In the genomic region with DNA sequence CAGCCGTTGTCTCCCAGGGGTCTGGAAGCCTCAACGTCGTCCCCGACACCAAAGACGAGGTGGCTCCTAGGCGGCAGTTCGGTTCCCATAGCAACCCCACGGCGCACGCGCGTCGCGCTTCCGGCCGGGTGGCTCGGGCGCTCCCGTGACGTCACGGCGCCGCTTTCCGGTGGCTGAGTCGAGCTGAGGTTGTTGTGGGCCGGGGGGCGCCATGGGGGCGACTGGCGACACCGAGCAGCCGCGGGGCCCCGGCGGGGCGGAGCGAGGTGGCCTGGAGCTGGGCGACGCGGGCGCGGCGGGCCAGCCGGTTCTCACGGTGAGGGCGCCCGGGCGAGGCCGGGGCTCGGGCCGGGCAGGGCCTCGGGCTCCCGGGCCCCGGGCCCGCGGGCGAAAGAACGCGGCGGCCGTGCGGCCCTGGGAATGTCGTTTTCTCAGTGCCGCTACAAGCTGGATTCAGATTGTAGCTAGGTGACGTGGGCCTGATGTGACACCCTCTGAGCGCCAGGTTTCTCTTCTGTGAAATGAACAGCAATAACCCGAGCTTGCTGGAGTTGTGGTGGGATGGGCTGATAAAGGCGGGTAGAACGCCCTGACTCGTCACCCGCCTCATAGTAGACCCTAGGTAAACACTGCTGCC, we compare ENCODE assay signal across 8 mouse cellular contexts. TPM values are rescaled to one million over a fixed set of nuclear protein-coding genes. Genes with fewer than 3 reads are reported as not detected.
DNase-seq lines count a peak whose midpoint lies in the region; ATAC-seq lines count a peak whose summit lies in the region.

A gene (minus strand): TSS at position 89 of the 637 bp plus-strand sequence.
A gene (plus strand): TSS at position 141 of the 637 bp plus-strand sequence.

- under 1% methylated on average over 68 of the region's 70 CpGs for WGBS in hindbrain, embryonic 14.5 days

- H3K36me3 ChIP-seq in hindbrain, embryonic 14.5 days (replicated peaks; ENCODE audit: control insufficient read depth, insufficient read depth), result peaks cover 26% of the 10 kb centered on the region

- peak within 1 kb of the TSS; percentile 92 for H3K4me3 ChIP-seq in hindbrain, embryonic 14.5 days (replicated peaks; ENCODE audit: low read length)

- peak; percentile 95 for DNase-seq in T-cell, adult 2 months (ENCODE audit: low spot score)
- peak; percentile 94 to 96 for DNase-seq in cerebellum, postnatal 25 days
- DNase-seq in frontal cortex, postnatal 36 days (ENCODE audit: low spot score in 2 of 2), result peak; percentile 92 to 95
- peak; percentile 98 for DNase-seq in hindbrain, embryonic 14.5 days (ENCODE audit: low spot score)
- DNase-seq in layer of hippocampus, postnatal 36 days, result peak; percentile 94
- DNase-seq in lung, postnatal 25 days (ENCODE audit: low spot score), result peak; percentile 93
- peak; percentile 78 for DNase-seq in retina, adult 2 months (ENCODE audit: low read depth, low spot score)
- peak; percentile 96 for DNase-seq in thymus, postnatal 25 days

- peak within 1 kb of the TSS; percentile 96 for H3K4me2 ChIP-seq in hindbrain, embryonic 14.5 days (replicated peaks)

- peak; percentile 89 for ATAC-seq in hindbrain, embryonic 14.5 days (ENCODE audit: low FRiP score)

- H3K4me1 ChIP-seq in hindbrain, embryonic 14.5 days (replicated peaks; ENCODE audit: control insufficient read depth, insufficient read depth, low read length), result peaks cover 13% of the 10 kb centered on the region

- peak within 1 kb of the TSS; percentile 91 for H3K9ac ChIP-seq in hindbrain, embryonic 14.5 days

- no peaks in the 10 kb centered on the region for H3K27me3 ChIP-seq in hindbrain, embryonic 14.5 days (ENCODE audit: control insufficient read depth, insufficient read depth, low read length)

- H3K9me3 ChIP-seq in hindbrain, embryonic 14.5 days (ENCODE audit: control insufficient read depth, low read length), result no peaks in the 10 kb centered on the region

- H3K27ac ChIP-seq in hindbrain, embryonic 14.5 days, result peak within 1 kb of the TSS; percentile 76

RNA-seq across cellular contexts. Expression of the first gene that starts in this region (rescaled TPM):
- 0.78 and 1.4 TPM in 2 replicates for polyA plus RNA-seq in hindbrain, embryonic 14.5 days (2014; fragmentation: Nextera tagmentation; extraction: Ambion mirVana)
- 1 to 10 TPM; 1.5 to 2.2 TPM for total RNA-seq in layer of hippocampus, postnatal 36 days (2021)

RNA-seq across cellular contexts. Expression of the second gene that starts in this region (rescaled TPM):
- 46.6 and 50.3 TPM in 2 replicates for polyA plus RNA-seq in hindbrain, embryonic 14.5 days (2014; fragmentation: Nextera tagmentation; extraction: Ambion mirVana)
- 10 to 100 TPM; 34.0 to 37.7 TPM for total RNA-seq in layer of hippocampus, postnatal 36 days (2021)

Comparison
In these comparisons a context has a peak if more than half of its experiments do, and no peak if none do; other contexts are left out.
1. Peak in every context shown above with its lines: DNase-seq, ATAC-seq, H3K4me3 ChIP-seq and H3K27ac ChIP-seq.